Mouse (Mus musculus) liver, postnatal 0 days (tissue): ENCODE results near the gene Syt2. TPM values are rescaled to one million over a fixed set of nuclear protein-coding genes. Genes with fewer than 3 reads are reported as not detected.

Experiments
- ATAC-seq: fragments of 200-750 bp; cut with Nextera tagmentation; 2 replicates; pipeline ENCODE4 v1.8.0; 2017; ENCODE audit warnings: mild to moderate bottlenecking, moderate library complexity
- DNase-seq: peaks from one replicate; pipeline ENCODE4 v3.0.0-alpha.2; 2016
- H3K27ac ChIP-seq: fragments of 300-500 bp; sonication (generic); 2 replicates; pipeline ENCODE4 v1.5.1; 2014; ENCODE audit warnings: antibody characterized with exemption, moderate library complexity, mild to moderate bottlenecking, low read depth
- H3K27me3 ChIP-seq: fragments of 300-500 bp; sonication (generic); 2 replicates; pipeline ENCODE4 v1.6.1; 2014; ENCODE audit warnings: low read length, control low read depth, mixed read lengths; ENCODE audit not compliant: insufficient read depth
- H3K36me3 ChIP-seq: fragments of 300-500 bp; sonication (generic); replicated peaks from 2 replicates; pipeline ENCODE4 v1.6.1; 2014; ENCODE audit warnings: mild to moderate bottlenecking, control low read depth, low read length, moderate library complexity, mixed read lengths; ENCODE audit not compliant: insufficient read depth
- H3K4me1 ChIP-seq: fragments of 300-500 bp; sonication (generic); 2 replicates; pipeline ENCODE4 v1.6.1; 2014; ENCODE audit warnings: antibody characterized with exemption, mild to moderate bottlenecking, control low read depth; ENCODE audit not compliant: insufficient read depth
- H3K4me2 ChIP-seq: fragments of 300-500 bp; sonication (generic); 2 replicates; pipeline ENCODE4 v1.6.1; 2014; ENCODE audit warnings: low read depth, mild to moderate bottlenecking, low read length, moderate library complexity, mixed read lengths
- H3K4me3 ChIP-seq: fragments of 300-500 bp; sonication (generic); 2 replicates; pipeline ENCODE4 v1.5.1; 2014; ENCODE audit warnings: low read depth, low read length
- H3K9ac ChIP-seq: fragments of 300-500 bp; sonication (generic); replicated peaks from 2 replicates; pipeline ENCODE4 v1.6.1; 2014; ENCODE audit warnings: mild to moderate bottlenecking, moderate library complexity
- H3K9me3 ChIP-seq: fragments of 300-500 bp; sonication (generic); 2 replicates; pipeline ENCODE4 v1.6.1; 2016; ENCODE audit warnings: mild to moderate bottlenecking, control low read depth, low read length, mixed read lengths
- CTCF ChIP-seq: sonication (generic); IDR thresholded peaks from 2 replicates; pipeline ENCODE4 v1.5.1; 2016; ENCODE audit warnings: antibody characterized with exemption, low read depth
- EP300 ChIP-seq: IDR thresholded peaks from 2 replicates; pipeline ENCODE4 v1.6.1; 2016; ENCODE audit warnings: antibody characterized with exemption, low read depth, mild to moderate bottlenecking
- WGBS: fragments of 180-500 bp; shearing (Covaris S2); extraction: QIAGEN DNeasy Blood & Tissue Kit; methylation state at CpG from one replicate; pipeline ENCODE4 v1.1.7; 2014; ENCODE audit not compliant: insufficient replicate concordance; 5-methylcytosine and 5-hydroxymethylcytosine counted together
- microRNA-seq: library from miRNA; unstranded; fragments of <30 nt; microRNA quantifications from one replicate; pipeline ENCODE4, GENCODE M21; 2016
- polyA plus RNA-seq: library from polyadenylated mRNA; unstranded; fragments of >200 nt; fragmentation: Nextera tagmentation; extraction: Ambion mirVana; gene quantifications from 2 replicates; pipeline ENCODE4 v1.2.1, GENCODE M21; 2015

Syt2 gene
- polyA plus RNA-seq, 1 experiment from 2014 or later, result not detected

- no peak overlapping the region for H3K27ac ChIP-seq
- no peak overlapping the region for H3K4me2 ChIP-seq
- H3K27me3 ChIP-seq, result no peaks in the 10 kb centered on the region
- TF ChIP-seq CTCF (no peak), EP300 (no peak)
- no peak overlapping the region for H3K4me3 ChIP-seq
- 79% methylated on average over 1 of the region's 1 CpGs for WGBS
- ATAC-seq (no peak), DNase-seq (no peak)
- no peaks in the 10 kb centered on the region for H3K36me3 ChIP-seq
- H3K9me3 ChIP-seq, result no peaks in the 10 kb centered on the region
- H3K4me1 ChIP-seq, result no peaks in the 10 kb centered on the region
- no peak overlapping the region for H3K9ac ChIP-seq
Measured at GRCm38 (mm10) chr1:134796076-134796475, 149.6 kb downstream of the Syt2 start.

DNA sequence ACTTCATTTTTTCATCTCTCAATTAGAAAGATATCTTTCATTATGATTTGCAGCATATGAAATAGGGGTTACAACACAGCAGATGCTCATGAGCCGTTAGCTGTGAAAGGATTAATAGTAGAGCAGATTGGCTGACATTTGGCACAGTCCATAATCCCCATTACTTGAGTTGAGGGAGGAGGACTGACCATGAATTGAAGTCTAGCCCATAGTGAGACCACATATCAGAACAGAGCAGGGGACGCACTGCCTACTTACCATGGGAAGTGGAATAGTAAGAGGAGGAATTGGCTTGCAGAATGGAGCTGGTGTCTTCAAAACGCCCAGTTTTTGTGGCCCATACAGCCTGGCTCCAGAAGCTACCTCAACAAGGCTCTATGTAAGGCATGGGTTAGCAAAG lies 150.1 kb downstream of the Syt2 start:
- Histone ChIP-seq H3K27ac (no peak overlapping the region), H3K4me3 (no peak overlapping the region), H3K4me1 (no peaks in the 10 kb centered on the region), H3K4me2 (no peak overlapping the region), H3K9ac (no peak overlapping the region), H3K9me3 (no peaks in the 10 kb centered on the region), H3K36me3 (no peaks in the 10 kb centered on the region), H3K27me3 (no peaks in the 10 kb centered on the region)
- 73% methylated on average over 3 of the region's 3 CpGs for WGBS
- TF ChIP-seq EP300 (no peak), CTCF (no peak)
- DNase-seq (no peak), ATAC-seq (no peak)

GRCm38 (mm10) chr1:134801758-134802157 lies 155.3 kb downstream of the Syt2 start:
- Histone ChIP-seq H3K4me2 (peak overlapping the region; percentile 51), H3K4me3 (no peak overlapping the region), H3K9ac (no peak overlapping the region), H3K9me3 (no peaks in the 10 kb centered on the region), H3K4me1 (peaks cover 5% of the 10 kb centered on the region; the same call in 1 of the 2 replicates), H3K27me3 (no peaks in the 10 kb centered on the region), H3K36me3 (no peaks in the 10 kb centered on the region), H3K27ac (no peak overlapping the region)
- 82% methylated on average over 7 of the region's 7 CpGs for WGBS
- TF ChIP-seq EP300, result no peak
- no peak for TF ChIP-seq CTCF
- ATAC-seq, result no peak
- no peak for DNase-seq

DNA sequence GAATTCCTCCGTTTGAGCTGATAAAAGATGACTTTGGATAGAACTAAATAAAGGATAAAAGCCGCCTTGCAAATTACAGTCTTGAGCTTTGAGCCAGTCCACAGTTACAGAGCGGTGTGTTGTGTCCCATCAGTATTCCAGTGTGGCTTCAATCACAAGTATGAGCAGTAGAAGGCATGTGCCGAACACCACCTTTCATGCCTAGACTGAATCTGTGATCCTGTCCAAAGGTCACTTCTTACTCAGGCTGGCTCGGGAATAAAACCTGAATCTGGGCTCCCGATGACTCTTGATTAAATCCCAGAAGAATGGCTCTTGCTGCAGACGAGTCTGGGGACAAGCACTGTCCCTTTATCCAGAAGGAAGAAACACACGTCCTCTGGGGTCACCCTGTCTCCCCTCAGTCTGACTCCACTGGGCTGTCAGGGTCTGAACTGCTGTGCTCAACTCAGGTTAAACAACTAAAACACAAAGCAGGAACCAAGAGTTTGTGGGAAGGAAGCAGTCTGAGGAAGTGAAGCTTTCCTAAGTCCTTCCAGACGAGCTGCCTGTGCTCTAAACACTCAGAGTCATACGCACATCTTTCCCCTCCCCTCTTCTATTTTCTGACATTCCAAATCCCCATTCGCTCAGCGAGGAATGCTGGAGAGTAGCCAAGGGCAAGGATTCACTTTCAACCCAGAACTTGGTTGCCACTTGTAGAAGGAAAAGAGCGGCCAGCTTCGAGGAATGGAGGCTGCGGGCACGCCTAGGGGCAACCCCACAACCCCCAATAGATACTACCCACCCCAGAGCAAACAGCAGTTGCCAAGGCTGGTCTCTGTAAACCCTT lies 157.0 kb downstream of the Syt2 start:
- no peak for ATAC-seq
- no peaks in the 10 kb centered on the region for H3K36me3 ChIP-seq
- H3K9me3 ChIP-seq, result no peaks in the 10 kb centered on the region
- no peak for DNase-seq
- no peak for TF ChIP-seq EP300
- TF ChIP-seq CTCF, result no peak
- H3K9ac ChIP-seq, result 0 out of 2 replicates have a peak overlapping the region, but pooled peaks have one; percentile 16
- peaks cover 5% of the 10 kb centered on the region; the same call in 1 of the 2 replicates for H3K4me1 ChIP-seq
- peak overlapping the region; percentile 64 for H3K27ac ChIP-seq
- H3K4me3 ChIP-seq, result peak overlapping the region; percentile 8; the same call in 1 of the 2 replicates
- H3K4me2 ChIP-seq, result peak overlapping the region; percentile 51
- H3K27me3 ChIP-seq, result no peaks in the 10 kb centered on the region
- WGBS, result 66% methylated on average over 16 of the region's 16 CpGs

- H3K4me2 ChIP-seq, result no peak overlapping the region
- 0 out of 2 replicates have a peak overlapping the region, but pooled peaks have one; percentile 16 for H3K9ac ChIP-seq
- TF ChIP-seq CTCF (no peak), EP300 (no peak)
- no peak overlapping the region for H3K4me3 ChIP-seq
- no peaks in the 10 kb centered on the region for H3K9me3 ChIP-seq
- H3K27ac ChIP-seq, result peak overlapping the region; percentile 64; the same call in 1 of the 2 replicates
- H3K27me3 ChIP-seq, result no peaks in the 10 kb centered on the region
- 78% methylated on average over 5 of the region's 5 CpGs for WGBS
- ATAC-seq (no peak), DNase-seq (no peak)
- H3K36me3 ChIP-seq, result no peaks in the 10 kb centered on the region
- peaks cover 5% of the 10 kb centered on the region; the same call in 1 of the 2 replicates for H3K4me1 ChIP-seq
Measured at GRCm38 (mm10) chr1:134804373-134804772, 157.9 kb downstream of the Syt2 start.

GRCm38 (mm10) chr1:134805471-134805870 lies 159.0 kb downstream of the Syt2 start:
- Histone ChIP-seq H3K4me2 (no peak overlapping the region), H3K4me3 (no peak overlapping the region), H3K9ac (no peak overlapping the region), H3K36me3 (no peaks in the 10 kb centered on the region), H3K27me3 (no peaks in the 10 kb centered on the region), H3K27ac (no peak overlapping the region), H3K4me1 (peaks cover 5% of the 10 kb centered on the region; the same call in 1 of the 2 replicates), H3K9me3 (no peaks in the 10 kb centered on the region)
- 85% methylated on average over 9 of the region's 9 CpGs for WGBS
- DNase-seq (no peak), ATAC-seq (no peak)
- no peak for TF ChIP-seq EP300
- no peak for TF ChIP-seq CTCF

Small RNAs within 50 kb of the gene (microRNA-seq; reads per million reads assigned to microRNA genes)
- gene Gm22232, result not detected

Other genes starting within 250 kb of the Syt2 start
- 7.7 and 8.2 TPM in 2 replicates for gene Cyb5r1, start 241.1 kb upstream of the Syt2 start, polyA plus RNA-seq
- gene Adipor1, start 231.3 kb upstream of the Syt2 start, polyA plus RNA-seq, result 93.5 and 98.9 TPM in 2 replicates
- 12.3 and 13.2 TPM in 2 replicates for gene Klhl12, start 191.1 kb upstream of the Syt2 start, polyA plus RNA-seq
- gene Rabif, start 152.0 kb upstream of the Syt2 start, polyA plus RNA-seq, result 12.4 and 13.2 TPM in 2 replicates
- not detected in 2 replicates for gene Mgat4e, start 97.0 kb upstream of the Syt2 start, polyA plus RNA-seq
- gene Kdm5b, start 86.5 kb upstream of the Syt2 start, polyA plus RNA-seq, result 5.8 and 6.4 TPM in 2 replicates